Mouse (Mus musculus) gastrocnemius, postnatal 14 days (tissue): ENCODE results near the gene Cbx1. TPM values are rescaled to one million over a fixed set of nuclear protein-coding genes. Genes with fewer than 3 reads are reported as not detected.
"Not testable (repeated sequence)": the region's sequence is repeated elsewhere in the genome, so short reads cannot be mapped to it uniquely, and the experiment has no call there.

ENCODE experiments used
- DNase-seq: peaks from one replicate; pipeline ENCODE4 v3.0.0; 2021; ENCODE audit warnings: mixed read lengths
- intact Hi-C: fragments of 180-260 bp; cut with DNase I; formaldehyde crosslinking; loops from one replicate; pipeline ENCODE4 v1.15.1; 2025; ENCODE audit warnings: low total_unique reads
- total RNA-seq, 2 experiments: library from RNA; stranded (reverse); gene quantifications; 2 replicates each; pipeline ENCODE4 v1.2.3; 2021

The Cbx1 gene
- total RNA-seq, 2 experiments from 2014 or later = 36.4 to 37.5 TPM

DNA sequence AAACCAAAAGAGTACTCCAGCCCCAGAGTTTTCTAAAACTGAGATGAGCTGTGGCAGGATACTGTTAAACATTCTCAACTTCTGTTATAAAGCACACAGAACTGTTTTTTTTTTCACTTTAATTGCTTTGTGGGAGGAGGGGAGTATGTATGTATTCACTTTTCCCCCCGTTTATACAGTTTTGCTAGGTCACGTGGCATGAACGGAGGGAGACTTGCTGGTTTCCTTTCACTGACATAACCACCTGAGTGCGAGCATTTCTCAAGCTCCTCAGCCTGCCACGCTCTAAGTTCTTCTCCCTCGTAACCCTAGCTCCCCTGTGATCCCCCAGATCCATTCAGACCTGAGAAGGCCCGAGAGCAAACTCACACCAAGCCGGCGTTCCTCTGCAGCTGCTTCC, 16.5 kb upstream of the Cbx1 start:
- DNase-seq = no peak
- intact Hi-C loops = no loop called here

DNA sequence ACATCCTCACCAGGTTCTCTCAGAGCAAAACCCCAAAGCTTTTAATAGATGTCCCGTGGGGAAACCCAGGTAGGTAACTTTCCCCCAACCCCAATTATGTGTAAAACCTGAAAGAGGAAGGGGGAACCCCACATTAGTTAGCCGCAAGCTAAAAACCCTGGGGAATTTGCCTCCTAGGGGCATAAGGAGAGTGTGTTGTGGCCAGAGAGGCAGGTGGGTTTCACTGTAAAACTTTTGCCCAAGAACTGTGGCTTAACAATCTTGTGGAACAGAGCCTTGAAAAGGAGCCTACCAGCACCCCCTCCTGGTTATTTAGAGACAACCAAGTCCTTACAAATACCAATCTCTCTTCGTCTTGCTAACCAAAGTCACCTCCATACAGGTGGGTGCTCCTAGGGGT, 14.4 kb upstream of the Cbx1 start:
- intact Hi-C loops = no loop called here
- DNase-seq = no peak

DNA sequence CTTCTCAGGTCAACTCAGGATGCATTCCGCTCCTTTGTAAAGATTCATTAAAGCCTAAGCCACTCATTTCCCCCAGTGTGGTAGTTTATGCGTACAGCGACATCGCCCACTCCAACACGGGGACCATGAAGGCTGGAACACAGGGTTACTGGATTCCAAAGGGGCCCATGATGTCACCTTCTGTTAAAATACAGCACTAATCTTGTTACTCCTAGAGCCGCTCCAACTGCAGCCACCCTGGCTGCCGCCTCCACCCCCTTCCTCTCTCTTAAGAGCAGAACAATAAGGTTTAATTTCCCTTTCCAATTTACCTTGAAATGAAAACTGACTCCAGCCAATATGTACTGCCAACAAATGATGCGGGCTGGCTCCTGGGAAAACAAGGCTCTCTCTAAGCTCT, 13.9 kb upstream of the Cbx1 start:
- intact Hi-C loops = no loop called here
- DNase-seq = no peak

DNA sequence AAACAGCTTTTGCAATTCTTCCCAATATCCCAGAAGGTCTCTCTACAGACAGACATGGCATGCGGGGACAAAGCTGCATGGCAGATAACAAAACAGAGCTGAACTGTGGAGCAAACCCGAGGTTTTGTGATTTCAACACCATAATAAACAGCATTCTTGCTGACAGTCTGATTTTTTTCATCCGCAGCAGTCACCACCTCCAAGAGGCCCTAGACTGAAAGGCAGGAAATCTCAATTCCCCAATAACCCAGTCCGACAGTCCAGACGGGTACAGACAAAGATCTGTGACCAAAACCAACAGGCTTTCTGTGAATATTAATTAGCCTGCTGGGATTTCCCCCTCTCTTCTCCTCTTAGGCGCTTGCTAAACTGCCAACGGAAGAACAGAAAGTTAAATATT, 13.3 kb upstream of the Cbx1 start:
- intact Hi-C loops = no loop called here
- no peak for DNase-seq

- intact Hi-C loops = no loop called here
- no peak for DNase-seq
These were observed 12.9 kb upstream of the Cbx1 start for GRCm38 (mm10) chr11:96776068-96776467.

DNA sequence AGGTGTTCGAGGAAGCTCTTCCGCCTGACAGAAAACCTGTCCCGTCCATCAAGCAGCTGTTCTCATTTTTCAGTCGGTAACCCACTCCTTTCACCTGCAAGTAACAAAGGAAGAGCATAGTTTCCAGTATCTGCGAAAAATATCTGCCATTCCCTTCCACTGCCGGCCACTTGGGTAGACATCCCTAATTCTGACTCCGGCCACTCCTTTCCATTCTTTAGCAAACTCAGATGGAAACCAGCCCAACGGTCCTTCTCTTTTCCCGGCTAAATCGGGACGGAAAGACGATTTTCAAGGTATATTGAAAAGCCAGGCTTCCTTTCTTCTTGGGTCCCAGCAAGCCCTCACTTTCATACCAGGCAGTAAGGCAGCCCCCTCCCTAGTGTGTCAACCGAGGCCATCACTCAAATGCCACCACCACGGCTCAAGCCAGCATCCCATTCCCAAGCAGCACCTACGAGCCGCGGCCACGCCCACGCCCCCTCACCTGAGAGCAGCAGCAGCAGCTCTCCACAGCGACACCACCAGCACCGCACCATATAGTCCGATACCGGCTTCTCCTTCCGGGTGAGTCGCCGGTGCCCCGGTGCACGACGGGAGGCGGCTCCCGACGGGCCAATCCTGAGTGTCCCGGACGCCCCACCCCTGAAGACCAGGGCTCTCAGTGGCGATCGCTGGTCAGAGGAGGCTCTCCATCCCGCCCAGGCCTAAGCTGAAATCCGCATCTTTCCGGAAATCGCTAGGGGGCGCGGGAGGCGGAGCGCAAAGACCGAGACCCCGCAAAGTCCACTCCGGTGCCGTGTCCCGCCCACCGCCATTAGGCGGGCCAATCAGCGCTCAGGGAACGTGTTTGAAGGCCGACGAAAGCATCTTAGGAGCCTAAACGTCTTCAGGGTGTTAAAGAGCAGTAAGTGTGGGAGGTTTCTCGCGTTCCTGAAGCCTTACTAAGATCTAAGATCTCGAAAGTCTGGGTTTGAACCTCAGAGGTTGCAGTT, 11.7 kb upstream of the Cbx1 start, which contains the start of gene Snx11:
TSS of gene Snx11 (minus strand) at position 592 of the 995 bp plus-strand sequence.
- intact Hi-C loops = no loop called here
- peak; percentile 99 for DNase-seq

DNA sequence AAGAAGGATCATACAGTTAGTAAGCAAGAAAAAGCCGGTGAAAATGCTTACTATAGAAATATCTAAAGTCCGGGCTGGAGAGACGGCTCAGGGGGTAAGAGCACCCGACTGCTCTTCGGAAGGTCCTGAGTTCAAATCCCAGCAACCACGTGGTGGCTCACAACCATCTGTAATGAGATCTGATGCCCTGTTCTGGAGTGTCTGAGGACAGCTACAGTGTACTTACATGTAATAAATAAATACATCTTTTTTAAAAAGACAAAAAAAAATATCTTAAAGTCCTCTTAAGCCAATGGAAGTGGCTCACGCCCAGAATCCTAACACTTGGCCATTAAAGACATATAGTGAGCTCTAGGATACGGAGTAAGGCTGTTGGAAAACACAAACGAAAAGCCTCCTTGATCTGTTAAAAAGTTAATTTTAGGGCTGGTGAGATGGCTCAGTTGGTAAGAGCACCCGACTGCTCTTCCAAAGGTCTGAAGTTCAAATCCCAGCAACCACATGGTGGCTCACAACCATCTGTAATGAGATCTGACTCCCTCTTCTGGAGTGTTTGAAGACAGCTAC, 10.8 kb upstream of the Cbx1 start:
- DNase-seq, intact Hi-C loops: not testable (repeated sequence)

DNA sequence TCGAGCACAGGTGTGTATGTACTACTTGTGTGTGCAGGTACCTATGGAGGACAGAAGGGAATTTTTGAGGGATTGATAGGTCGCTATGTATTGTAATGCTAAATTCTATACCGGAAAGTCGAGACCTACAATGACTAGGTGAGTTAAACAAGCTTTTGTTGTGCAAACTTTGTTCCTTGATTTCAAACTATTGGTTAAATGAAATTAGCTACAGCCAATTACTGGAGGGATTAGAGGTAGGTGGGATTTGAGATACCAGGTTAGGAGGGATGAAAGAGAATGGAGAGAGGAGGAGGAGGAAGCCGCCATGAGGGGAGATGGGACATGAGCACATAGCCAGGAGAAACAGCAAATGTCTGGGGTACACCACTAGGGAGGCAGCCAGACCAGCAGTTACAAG, 8.6 kb upstream of the Cbx1 start:
- DNase-seq = no peak
- intact Hi-C loops = loop anchor here (5.0 kb wide), 1 partner anchor 77 kb away; no protein-coding TSS in a partner anchor

GRCm38 (mm10) chr11:96781425-96781824, 7.5 kb upstream of the Cbx1 start:
- intact Hi-C loops = loop anchor here (5.0 kb wide), 1 partner anchor 76 kb away; no protein-coding TSS in a partner anchor
- DNase-seq = no peak

- peak; percentile 62 for DNase-seq
- intact Hi-C loops = loop anchor here (5.0 kb wide), 1 partner anchor 72 kb away; no protein-coding TSS in a partner anchor
These were observed 4.1 kb upstream of the Cbx1 start for GRCm38 (mm10) chr11:96784847-96785246.

DNA sequence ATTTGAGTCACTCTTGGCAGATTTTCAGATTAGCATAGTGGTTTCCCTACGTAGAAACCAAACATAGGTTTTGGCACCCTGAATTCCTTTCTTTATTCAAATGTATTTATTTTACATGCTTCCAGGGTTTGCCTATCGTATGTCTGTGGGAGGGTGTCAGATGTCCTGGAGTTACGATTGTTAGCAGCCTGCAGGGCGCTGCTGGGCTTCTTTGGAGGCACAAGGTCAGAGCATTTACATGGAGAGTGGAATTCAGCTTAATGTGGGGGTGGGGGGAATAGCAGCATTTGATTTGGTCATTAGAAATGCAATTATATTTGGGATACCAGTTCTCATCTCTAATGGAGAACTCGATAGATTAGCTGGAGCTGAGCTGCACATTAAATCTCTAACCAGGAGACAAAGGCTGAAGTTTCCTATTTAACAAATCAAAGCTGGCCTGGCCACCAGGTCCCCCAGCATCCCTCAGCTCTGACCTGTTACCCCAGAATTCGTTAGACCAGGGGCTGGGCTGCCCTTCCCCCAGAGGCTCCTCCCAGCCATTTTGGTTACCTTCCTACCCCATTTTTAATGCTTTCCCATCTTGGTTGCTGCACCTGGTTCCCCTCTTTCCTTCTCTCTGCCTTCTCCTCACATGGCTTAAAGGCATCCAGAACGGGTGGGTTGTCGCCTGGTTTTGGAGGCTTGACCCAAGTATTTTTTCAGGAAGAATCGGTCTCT, 2.0 kb upstream of the Cbx1 start:
- intact Hi-C loops = no loop called here
- DNase-seq = no peak

- DNase-seq = no peak
- intact Hi-C loops = no loop called here
These were observed 1.1 kb downstream of the Cbx1 start for GRCm38 (mm10) chr11:96789990-96790389.

- intact Hi-C loops = no loop called here
These were observed 1.8 kb downstream of the Cbx1 start for GRCm38 (mm10) chr11:96790681-96791080.

GRCm38 (mm10) chr11:96795491-96795890, 6.6 kb downstream of the Cbx1 start:
- intact Hi-C loops = no loop called here
- DNase-seq = no peak

More at GRCm38 (mm10) chr11:96790681-96791080, 1.8 kb downstream of the Cbx1 start:
- no peak for DNase-seq

- DNase-seq = no peak
These were observed 7.2 kb downstream of the Cbx1 start for GRCm38 (mm10) chr11:96796081-96796480.

DNA sequence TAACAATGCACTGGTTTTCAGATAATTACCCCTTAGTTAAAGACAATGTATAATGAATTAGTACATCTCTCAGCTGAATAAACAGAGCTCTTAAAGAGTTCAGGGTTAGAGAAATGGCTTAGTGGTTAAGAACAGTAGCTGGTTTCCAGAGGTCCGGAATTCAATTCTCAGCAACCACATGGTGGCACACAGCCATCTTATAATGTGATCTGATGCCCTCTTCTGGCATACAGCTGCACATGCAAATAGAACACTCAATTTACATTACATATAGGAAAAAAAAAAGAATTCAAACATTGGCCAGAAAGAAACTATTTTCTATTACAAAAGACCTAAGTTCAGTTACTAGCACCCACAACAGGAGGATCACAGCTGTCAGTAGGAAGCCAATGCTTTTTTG, 7.7 kb downstream of the Cbx1 start:
- DNase-seq = no peak
- intact Hi-C loops = no loop called here

More at GRCm38 (mm10) chr11:96796081-96796480, 7.2 kb downstream of the Cbx1 start:
- intact Hi-C loops = no loop called here

DNA sequence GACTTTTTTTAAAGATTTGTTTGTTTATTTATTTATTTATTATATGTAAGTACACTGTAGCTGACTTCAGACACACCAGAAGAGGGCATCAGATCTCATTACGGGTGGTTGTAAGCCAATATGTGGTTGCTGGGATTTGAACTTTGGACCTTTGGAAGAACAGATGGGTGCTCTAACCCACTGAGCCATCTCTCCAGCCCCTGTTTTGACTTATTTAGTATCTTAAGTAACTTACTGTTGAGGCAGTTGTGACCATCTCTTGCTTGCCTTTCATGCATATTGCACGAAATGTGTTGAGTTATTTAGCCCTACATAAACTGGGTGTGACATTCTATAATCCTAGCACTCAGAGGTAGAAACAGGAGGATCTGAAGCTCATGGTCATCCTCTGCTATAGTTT, 10.6 kb downstream of the Cbx1 start:
- DNase-seq = no peak
- intact Hi-C loops = no loop called here

DNA sequence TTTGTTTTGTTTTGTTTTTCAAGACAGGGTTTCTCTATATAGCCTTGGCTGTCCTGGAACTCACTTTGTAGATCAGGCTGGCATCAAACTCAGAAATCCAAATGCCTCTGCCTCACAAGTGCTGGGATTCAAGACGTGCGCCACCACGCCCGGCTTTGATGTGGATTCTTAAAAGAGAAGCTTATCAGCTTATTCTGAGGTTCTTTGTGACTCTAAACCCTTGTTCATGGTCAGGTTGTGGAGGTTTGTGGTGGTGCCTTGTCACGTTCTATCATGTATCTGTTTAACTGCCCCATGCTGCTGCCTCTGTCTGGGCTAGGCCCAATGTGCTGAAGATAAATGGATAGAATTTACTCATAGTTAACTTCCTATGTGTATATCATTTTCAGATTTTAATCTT, 16.7 kb downstream of the Cbx1 start:
- intact Hi-C loops = no loop called here
- no peak for DNase-seq

- no peak for DNase-seq
These were observed 19.1 kb downstream of the Cbx1 start for GRCm38 (mm10) chr11:96808066-96808465.

More at GRCm38 (mm10) chr11:96808066-96808465, 19.1 kb downstream of the Cbx1 start:
- intact Hi-C loops = no loop called here
